Mouse (Mus musculus) stomach, embryonic 14.5 days (tissue): ENCODE measurements around the gene Kif18a. TPM values are rescaled to one million over a fixed set of nuclear protein-coding genes. Genes with fewer than 3 reads are reported as not detected.
A peak's percentile ranks its signal among the peaks of the same experiment; 100 is the strongest.

Experiments used
- ATAC-seq: fragments of 200-750 bp; cut with Nextera tagmentation; 2 replicates; pipeline ENCODE4 v1.8.0; 2017; ENCODE audit warnings: low read depth, moderate TSS enrichment; ENCODE audit not compliant: insufficient number of reproducible peaks, insufficient read depth, low FRiP score
- H3K27ac ChIP-seq: fragments of 300-500 bp; sonication (generic); 2 replicates; pipeline ENCODE4 v1.5.1; 2014; ENCODE audit warnings: mild to moderate bottlenecking, low read length, moderate library complexity, mixed read lengths
- H3K27me3 ChIP-seq: fragments of 300-500 bp; sonication (generic); 2 replicates; pipeline ENCODE4 v1.6.1; 2014; ENCODE audit warnings: low read length, control low read depth, mixed read lengths; ENCODE audit not compliant: control insufficient read depth, insufficient read depth
- H3K36me3 ChIP-seq: fragments of 300-500 bp; sonication (generic); 2 replicates; pipeline ENCODE4 v1.6.1; 2014; ENCODE audit warnings: mild to moderate bottlenecking, control low read depth, low read length, moderate library complexity, mixed read lengths; ENCODE audit not compliant: control insufficient read depth, insufficient read depth
- H3K4me1 ChIP-seq: fragments of 300-500 bp; sonication (generic); 2 replicates; pipeline ENCODE4 v1.6.1; 2014; ENCODE audit warnings: low read length, control low read depth, mixed read lengths; ENCODE audit not compliant: control insufficient read depth, insufficient read depth
- H3K4me2 ChIP-seq: fragments of 300-500 bp; sonication (generic); replicated peaks from 2 replicates; pipeline ENCODE4 v1.6.1; 2014; ENCODE audit warnings: low read depth, low read length, control low read depth
- H3K4me3 ChIP-seq: fragments of 300-500 bp; sonication (generic); 2 replicates; pipeline ENCODE4 v1.5.1; 2014; ENCODE audit warnings: low read depth, low read length, control low read depth
- H3K9ac ChIP-seq: fragments of 300-500 bp; sonication (generic); replicated peaks from 2 replicates; pipeline ENCODE4 v1.6.1; 2014; ENCODE audit warnings: low read depth, mild to moderate bottlenecking, control low read depth, low read length, moderate library complexity, mixed read lengths
- H3K9me3 ChIP-seq: fragments of 300-500 bp; sonication (generic); 2 replicates; pipeline ENCODE4 v1.6.1; 2016; ENCODE audit warnings: low read depth, low read length, control low read depth; ENCODE audit not compliant: control insufficient read depth
- WGBS: fragments of 180-500 bp; shearing (Covaris S2); extraction: QIAGEN DNeasy Blood & Tissue Kit; methylation state at CpG from one replicate; pipeline ENCODE4 v1.1.7; 2014; 5-methylcytosine and 5-hydroxymethylcytosine counted together
- polyA plus RNA-seq: library from polyadenylated mRNA; unstranded; fragments of >200 nt; fragmentation: Nextera tagmentation; extraction: Ambion mirVana; gene quantifications from 2 replicates; pipeline ENCODE4 v1.2.1, GENCODE M21; 2014

Kif18a gene
- polyA plus RNA-seq, 1 experiment from 2014 or later, result 25.0 TPM

DNA sequence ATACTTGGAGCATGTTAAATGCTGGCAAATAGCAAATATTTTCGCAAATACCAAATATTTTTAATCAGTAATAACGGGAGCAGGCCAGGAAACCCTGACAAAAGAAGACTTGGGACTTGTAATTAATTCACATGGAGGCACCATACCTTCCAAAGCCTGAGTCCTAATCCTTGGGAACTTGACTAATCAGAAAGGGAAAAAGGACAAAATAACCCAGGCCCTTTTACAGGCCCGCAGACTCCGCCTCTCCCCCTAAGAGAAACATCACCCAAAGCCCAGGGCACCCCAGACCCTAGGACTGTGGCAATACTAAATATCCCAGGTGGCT is 302 bp upstream of the Kif18a start:
- H3K27ac ChIP-seq, result peak overlapping the region; percentile 39; the same call in 1 of the 2 replicates
- ATAC-seq, result no peak
- H3K9me3 ChIP-seq, result no peaks in the 10 kb centered on the region
- peaks cover 6% of the 10 kb centered on the region; the same call in 1 of the 2 replicates for H3K4me1 ChIP-seq
- peak overlapping the region; percentile 63 for H3K4me2 ChIP-seq
- H3K27me3 ChIP-seq, result no peaks in the 10 kb centered on the region
- H3K9ac ChIP-seq, result no peak overlapping the region
- H3K36me3 ChIP-seq, result no peaks in the 10 kb centered on the region
- 6% methylated on average over 4 of the region's 4 CpGs for WGBS
- peak overlapping the region; percentile 82 for H3K4me3 ChIP-seq

DNA sequence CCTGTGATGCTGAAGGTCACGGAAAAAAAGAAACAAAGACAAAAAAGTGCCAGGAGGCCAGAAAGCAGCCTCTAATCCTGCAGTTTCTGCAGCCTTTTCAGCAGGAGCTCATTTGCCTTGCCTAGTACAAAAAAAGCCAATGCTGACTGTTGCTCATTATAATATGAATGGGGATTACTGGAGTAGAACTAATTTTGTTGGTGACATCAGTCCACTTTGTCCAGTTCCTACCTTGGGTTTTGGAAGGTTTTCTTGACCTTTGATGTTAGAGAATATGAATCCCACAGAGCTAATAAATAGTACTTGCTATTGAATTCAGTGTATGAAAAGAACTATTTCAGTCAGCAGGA is 778 bp downstream of the Kif18a start:
- H3K4me1 ChIP-seq, result peaks cover 6% of the 10 kb centered on the region; the same call in 1 of the 2 replicates
- ATAC-seq, result no peak
- H3K9ac ChIP-seq, result peak overlapping the region; percentile 57
- H3K4me2 ChIP-seq, result peak overlapping the region; percentile 63
- no peaks in the 10 kb centered on the region for H3K27me3 ChIP-seq
- H3K36me3 ChIP-seq, result no peaks in the 10 kb centered on the region
- H3K4me3 ChIP-seq, result peak overlapping the region; percentile 82
- WGBS, result 4% methylated on average over 1 of the region's 1 CpGs
- H3K27ac ChIP-seq, result peak overlapping the region; percentile 71; the same call in 1 of the 2 replicates
- no peaks in the 10 kb centered on the region for H3K9me3 ChIP-seq

DNA sequence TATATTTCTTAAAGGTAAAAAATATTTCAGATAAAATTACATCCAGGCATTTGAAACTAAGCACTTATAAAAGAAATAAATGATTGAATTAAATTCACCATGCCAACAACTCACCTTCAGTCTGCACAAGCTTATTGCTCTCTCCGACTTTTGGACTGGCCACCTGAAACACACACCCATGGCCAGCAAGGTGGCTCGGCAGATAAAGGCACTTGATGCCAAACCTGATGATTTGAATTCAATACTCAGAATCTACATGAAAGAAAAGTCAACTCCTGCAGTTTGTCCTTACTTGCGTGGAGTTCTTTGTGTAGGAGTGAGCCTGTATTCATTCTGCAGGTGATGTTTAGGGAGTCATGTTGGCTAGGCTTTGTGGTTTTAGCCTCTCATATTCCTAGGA is 3.6 kb downstream of the Kif18a start:
- no peak overlapping the region for H3K4me2 ChIP-seq
- WGBS, result 96% methylated on average over 3 of the region's 3 CpGs

DNA sequence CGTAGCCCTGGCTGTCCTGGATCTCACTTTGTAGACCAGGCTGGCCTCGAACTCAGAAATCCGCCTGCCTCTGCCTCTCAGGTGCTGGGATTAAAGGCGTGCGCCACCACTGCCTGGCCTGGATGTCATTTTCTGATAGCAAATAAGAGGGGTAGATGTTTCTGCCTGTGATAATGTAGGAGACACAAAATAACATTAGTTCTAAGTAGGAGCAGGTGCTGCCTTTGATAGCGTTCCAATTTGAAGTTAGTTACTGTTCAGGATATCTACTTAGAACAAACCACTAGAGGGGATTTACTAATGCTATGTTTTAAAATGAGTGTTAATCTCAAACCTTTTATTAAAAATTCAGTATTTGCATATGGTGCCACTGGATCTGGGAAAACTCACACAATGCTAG is 8.8 kb downstream of the Kif18a start:
- H3K4me1 ChIP-seq, result no peaks in the 10 kb centered on the region
- no peak overlapping the region for H3K4me2 ChIP-seq
- no peak overlapping the region for H3K4me3 ChIP-seq
- ATAC-seq, result no peak
- 91% methylated on average over 6 of the region's 6 CpGs for WGBS
- peaks cover 14% of the 10 kb centered on the region; the same call in 1 of the 2 replicates for H3K36me3 ChIP-seq
- no peaks in the 10 kb centered on the region for H3K9me3 ChIP-seq
- no peak overlapping the region for H3K9ac ChIP-seq
- H3K27me3 ChIP-seq, result no peaks in the 10 kb centered on the region
- H3K27ac ChIP-seq, result no peak overlapping the region

More for the DNA sequence above, 3.6 kb downstream of the Kif18a start:
- no peaks in the 10 kb centered on the region for H3K9me3 ChIP-seq
- no peaks in the 10 kb centered on the region; the same call in 1 of the 2 replicates for H3K36me3 ChIP-seq
- ATAC-seq, result no peak
- no peaks in the 10 kb centered on the region for H3K27me3 ChIP-seq
- no peak overlapping the region for H3K27ac ChIP-seq
- H3K9ac ChIP-seq, result no peak overlapping the region
- H3K4me3 ChIP-seq, result no peak overlapping the region
- peaks cover 6% of the 10 kb centered on the region; the same call in 1 of the 2 replicates for H3K4me1 ChIP-seq

DNA sequence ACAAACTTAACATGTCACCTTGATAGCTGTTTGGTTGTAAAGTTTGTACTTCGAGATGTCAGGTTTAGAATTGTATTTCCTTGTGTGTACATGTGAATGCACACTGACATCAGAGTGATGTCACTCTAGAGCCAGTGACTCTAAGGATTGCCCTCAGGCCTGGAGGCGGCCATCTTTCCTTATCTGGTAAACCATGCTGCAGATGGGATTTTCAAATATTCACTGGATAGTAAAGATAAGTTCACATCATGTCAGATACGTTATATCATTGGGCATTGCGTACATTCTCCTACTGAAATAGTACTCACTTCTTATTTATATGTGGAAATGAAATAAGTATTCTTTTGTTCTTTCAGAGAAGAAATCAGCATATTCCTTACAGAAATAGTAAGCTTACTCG is 15.7 kb downstream of the Kif18a start:
- H3K9me3 ChIP-seq, result no peaks in the 10 kb centered on the region
- WGBS, result 93% methylated on average over 5 of the region's 5 CpGs
- no peak for ATAC-seq
- H3K4me3 ChIP-seq, result no peak overlapping the region
- H3K4me2 ChIP-seq, result no peak overlapping the region
- H3K27me3 ChIP-seq, result no peaks in the 10 kb centered on the region
- no peaks in the 10 kb centered on the region for H3K4me1 ChIP-seq
- H3K27ac ChIP-seq, result no peak overlapping the region
- no peak overlapping the region for H3K9ac ChIP-seq
- peaks cover 16% of the 10 kb centered on the region; the same call in 1 of the 2 replicates for H3K36me3 ChIP-seq

DNA sequence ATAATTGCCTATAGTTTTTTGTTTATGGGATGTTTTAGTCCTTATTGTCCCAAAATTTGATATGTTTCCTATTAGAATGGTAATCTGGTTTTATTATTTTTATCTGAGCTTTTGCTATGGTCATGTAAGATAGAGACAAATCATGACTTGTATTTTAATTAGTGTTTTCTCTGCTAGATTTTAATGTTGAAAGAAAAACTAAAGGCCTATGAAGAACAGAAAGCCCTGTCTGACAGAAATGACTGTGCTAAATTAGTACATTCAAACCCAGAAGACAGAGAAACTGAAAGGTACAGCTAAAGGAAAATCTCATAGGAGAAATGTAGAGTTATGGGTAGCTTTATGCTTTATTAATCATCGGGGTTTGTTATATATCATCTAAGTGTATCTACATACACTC is 17.6 kb downstream of the Kif18a start:
- 98% methylated on average over 1 of the region's 1 CpGs for WGBS
- Histone ChIP-seq H3K9ac (no peak overlapping the region), H3K9me3 (no peaks in the 10 kb centered on the region), H3K4me3 (no peak overlapping the region), H3K4me1 (no peaks in the 10 kb centered on the region), H3K27me3 (no peaks in the 10 kb centered on the region), H3K36me3 (peaks cover 17% of the 10 kb centered on the region; the same call in 1 of the 2 replicates), H3K4me2 (no peak overlapping the region), H3K27ac (no peak overlapping the region)
- ATAC-seq, result no peak

DNA sequence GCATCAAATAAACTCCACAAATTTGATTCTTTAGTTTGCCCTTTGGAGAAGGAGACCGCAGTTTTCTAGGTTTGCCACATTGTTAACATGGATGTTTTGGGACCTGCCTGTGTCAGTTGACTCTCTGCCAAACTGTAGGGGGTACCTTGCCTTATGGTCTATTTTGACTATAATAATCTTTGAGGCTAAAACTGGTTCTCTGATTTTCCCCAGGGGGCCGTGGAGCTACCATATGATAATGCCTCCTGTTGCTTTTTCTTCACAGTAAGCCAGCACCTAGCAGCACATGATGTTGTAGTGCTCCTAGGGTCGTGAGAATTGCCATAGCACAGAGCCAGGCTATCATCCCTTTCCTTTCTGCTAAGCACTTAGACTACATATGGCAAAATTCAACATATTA is 21.7 kb downstream of the Kif18a start:
- WGBS, result 94% methylated on average over 3 of the region's 3 CpGs
- H3K4me3 ChIP-seq, result no peak overlapping the region

DNA sequence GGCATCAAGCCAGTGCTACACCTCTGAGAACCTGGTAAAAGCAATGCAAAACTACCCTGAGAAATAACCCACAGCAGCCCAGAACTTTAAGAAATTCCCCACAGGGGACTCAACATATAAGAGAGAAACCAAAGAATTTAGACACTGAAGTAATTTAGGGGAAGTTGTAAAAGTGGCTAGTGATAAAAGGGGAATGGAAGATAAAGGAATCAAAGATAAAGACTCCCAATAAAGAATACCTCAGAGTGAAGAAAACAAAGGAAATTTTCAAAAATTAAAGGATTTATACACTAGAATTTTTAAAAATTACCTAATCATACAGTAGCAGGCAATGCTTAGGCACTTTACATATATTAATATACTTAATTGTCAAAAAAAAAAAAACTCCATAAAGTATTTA is 23.1 kb downstream of the Kif18a start:
- ATAC-seq, result no peak
- Histone ChIP-seq H3K4me1 (no peaks in the 10 kb centered on the region), H3K9me3 (no peaks in the 10 kb centered on the region), H3K9ac (no peak overlapping the region), H3K27ac (no peak overlapping the region), H3K4me3 (no peak overlapping the region), H3K27me3 (no peaks in the 10 kb centered on the region), H3K4me2 (no peak overlapping the region), H3K36me3 (peaks cover 7% of the 10 kb centered on the region; the same call in 1 of the 2 replicates)

More for the DNA sequence above, 21.7 kb downstream of the Kif18a start:
- no peak for ATAC-seq
- no peak overlapping the region for H3K4me2 ChIP-seq
- no peak overlapping the region for H3K27ac ChIP-seq
- no peak overlapping the region for H3K9ac ChIP-seq
- H3K36me3 ChIP-seq, result peaks cover 7% of the 10 kb centered on the region; the same call in 1 of the 2 replicates
- no peaks in the 10 kb centered on the region for H3K4me1 ChIP-seq
- H3K27me3 ChIP-seq, result no peaks in the 10 kb centered on the region
- H3K9me3 ChIP-seq, result no peaks in the 10 kb centered on the region

DNA sequence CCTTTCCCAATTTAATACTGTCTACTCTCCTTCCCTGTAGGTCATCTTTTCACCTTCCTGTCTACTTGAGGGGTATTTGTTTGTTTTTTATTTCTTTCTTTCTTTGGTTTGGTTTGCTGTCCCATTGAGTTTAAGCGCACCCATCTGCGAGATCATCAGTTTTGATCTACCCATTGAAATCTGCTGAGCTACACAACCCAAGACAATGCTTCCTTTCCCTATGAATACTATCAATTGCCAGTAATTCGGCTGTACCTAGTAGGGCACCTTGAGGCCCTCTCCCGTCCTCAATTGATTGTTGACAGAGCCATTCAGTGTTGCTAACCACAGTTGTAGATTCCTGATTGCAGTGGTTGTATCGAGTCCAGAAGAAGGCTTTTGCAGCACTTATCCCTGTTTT is 30.8 kb downstream of the Kif18a start:
- Histone ChIP-seq H3K4me1 (no peaks in the 10 kb centered on the region), H3K9me3 (no peaks in the 10 kb centered on the region), H3K4me2 (no peak overlapping the region), H3K27ac (no peak overlapping the region), H3K9ac (no peak overlapping the region), H3K27me3 (no peaks in the 10 kb centered on the region), H3K4me3 (no peak overlapping the region), H3K36me3 (peaks cover 11% of the 10 kb centered on the region; the same call in 1 of the 2 replicates)
- no peak for ATAC-seq
- 97% methylated on average over 5 of the region's 5 CpGs for WGBS
